Mouse (Mus musculus) lung, embryonic 15.5 days (tissue): Measurements from ENCODE around the gene Selenov. TPM values are rescaled to one million over a fixed set of nuclear protein-coding genes. Genes with fewer than 3 reads are reported as not detected.
"Not testable (repeated sequence)": the region's sequence is repeated elsewhere in the genome, so short reads cannot be mapped to it uniquely, and the experiment has no call there.

ENCODE experiments used
- ATAC-seq: fragments of 200-750 bp; cut with Nextera tagmentation; 2 replicates; pipeline ENCODE4 v1.8.0; 2017; ENCODE audit warnings: moderate number of reproducible peaks, borderline replicate concordance; ENCODE audit not compliant: low FRiP score, low TSS enrichment; ENCODE audit errors: extremely low read depth
- H3K27ac ChIP-seq: fragments of 300-500 bp; sonication (generic); 2 replicates; pipeline ENCODE4 v1.5.1; 2015; ENCODE audit warnings: moderate library complexity, mild to moderate bottlenecking, inconsistent platforms
- H3K27me3 ChIP-seq: fragments of 300-500 bp; sonication (generic); 2 replicates; pipeline ENCODE4 v1.6.1; 2015; ENCODE audit warnings: inconsistent platforms
- H3K36me3 ChIP-seq: fragments of 300-500 bp; sonication (generic); 2 replicates; pipeline ENCODE4 v1.6.1; 2015; ENCODE audit warnings: inconsistent platforms
- H3K4me1 ChIP-seq: fragments of 300-500 bp; sonication (generic); 2 replicates; pipeline ENCODE4 v1.6.1; 2015; ENCODE audit warnings: inconsistent platforms
- H3K4me2 ChIP-seq: fragments of 300-500 bp; sonication (generic); 2 replicates; pipeline ENCODE4 v1.6.1; 2015; ENCODE audit warnings: inconsistent platforms, mild to moderate bottlenecking, moderate library complexity
- H3K4me3 ChIP-seq: fragments of 300-500 bp; sonication (generic); 2 replicates; pipeline ENCODE4 v1.5.1; 2015; ENCODE audit warnings: mild to moderate bottlenecking, inconsistent platforms
- H3K9ac ChIP-seq: fragments of 300-500 bp; sonication (generic); 2 replicates; pipeline ENCODE4 v1.6.1; 2015; ENCODE audit warnings: inconsistent platforms
- H3K9me3 ChIP-seq: fragments of 300-500 bp; sonication (generic); 2 replicates; pipeline ENCODE4 v1.6.1; 2016; ENCODE audit warnings: inconsistent platforms
- WGBS: fragments of 180-500 bp; shearing (Covaris S2); methylation state at CpG from one replicate; pipeline ENCODE4 v1.1.7; 2015; 5-methylcytosine and 5-hydroxymethylcytosine counted together
- polyA plus RNA-seq: library from polyadenylated mRNA; unstranded; fragments of >200 nt; fragmentation: Nextera tagmentation; extraction: Ambion mirVana; gene quantifications from 2 replicates; pipeline ENCODE4 v1.2.1, GENCODE M21; 2015

The Selenov gene
- polyA plus RNA-seq, 1 experiment from 2014 or later = not detected

GRCm38 (mm10) chr7:28255476-28255875, 35.5 kb downstream of the Selenov start:
- no peak overlapping the region for H3K9ac ChIP-seq
- no peak overlapping the region for H3K27ac ChIP-seq
- no peak overlapping the region for H3K4me2 ChIP-seq
- H3K4me1 ChIP-seq = no peaks in the 10 kb centered on the region
- H3K36me3 ChIP-seq = no peaks in the 10 kb centered on the region
- no peaks in the 10 kb centered on the region for H3K27me3 ChIP-seq
- ATAC-seq = no peak
- H3K4me3 ChIP-seq = no peak overlapping the region
- no peaks in the 10 kb centered on the region for H3K9me3 ChIP-seq
- 79% methylated on average over 6 of the region's 6 CpGs for WGBS

- no peaks in the 10 kb centered on the region for H3K27me3 ChIP-seq
- H3K36me3 ChIP-seq = no peaks in the 10 kb centered on the region
- no peak for ATAC-seq
- H3K9ac ChIP-seq = no peak overlapping the region
- no peak overlapping the region for H3K4me2 ChIP-seq
- H3K27ac ChIP-seq = no peak overlapping the region
- no peaks in the 10 kb centered on the region for H3K9me3 ChIP-seq
- 76% methylated on average over 6 of the region's 6 CpGs for WGBS
- no peaks in the 10 kb centered on the region for H3K4me1 ChIP-seq
- H3K4me3 ChIP-seq = no peak overlapping the region
Observed at GRCm38 (mm10) chr7:28254591-28254990, 36.4 kb downstream of the Selenov start.

GRCm38 (mm10) chr7:28251976-28252375, 39.0 kb downstream of the Selenov start:
- WGBS = 85% methylated on average over 17 of the region's 17 CpGs
- no peaks in the 10 kb centered on the region for H3K9me3 ChIP-seq
- ATAC-seq = no peak

GRCm38 (mm10) chr7:28248957-28249356, 42.0 kb downstream of the Selenov start:
- 84% methylated on average over 3 of the region's 3 CpGs for WGBS
- Histone ChIP-seq H3K9ac (no peak overlapping the region), H3K27ac (no peak overlapping the region), H3K4me2 (no peak overlapping the region), H3K36me3 (no peaks in the 10 kb centered on the region), H3K9me3 (no peaks in the 10 kb centered on the region), H3K4me3 (no peak overlapping the region), H3K27me3 (no peaks in the 10 kb centered on the region), H3K4me1 (no peaks in the 10 kb centered on the region)
- no peak for ATAC-seq

More at GRCm38 (mm10) chr7:28251976-28252375, 39.0 kb downstream of the Selenov start:
- Histone ChIP-seq H3K4me1 (no peaks in the 10 kb centered on the region), H3K4me2 (no peak overlapping the region), H3K9ac (no peak overlapping the region), H3K4me3 (no peak overlapping the region), H3K36me3 (no peaks in the 10 kb centered on the region), H3K27me3 (no peaks in the 10 kb centered on the region), H3K27ac (no peak overlapping the region)

GRCm38 (mm10) chr7:28243943-28244342, 47.0 kb downstream of the Selenov start:
- not testable (repeated sequence) for H3K36me3 ChIP-seq, H3K4me1 ChIP-seq, H3K9ac ChIP-seq, H3K4me2 ChIP-seq, H3K9me3 ChIP-seq, H3K27me3 ChIP-seq, H3K27ac ChIP-seq, H3K4me3 ChIP-seq, ATAC-seq
- 73% methylated on average over 2 of the region's 2 CpGs for WGBS

Other genes starting within 250 kb of the Selenov start
- 294 and 297 TPM in 2 replicates for gene Psmc4, start 241.1 kb downstream of the Selenov start, polyA plus RNA-seq
- 1.2 TPM in 2 replicates for gene Fcgbp, start 219.9 kb downstream of the Selenov start, polyA plus RNA-seq
- 0.03 and 0.04 TPM in 2 replicates for gene 9530053A07Rik, start 161.7 kb downstream of the Selenov start, polyA plus RNA-seq
- 119 and 127 TPM in 2 replicates for gene Fbl, start 121.5 kb downstream of the Selenov start, polyA plus RNA-seq
- 12.7 and 13.9 TPM in 2 replicates for gene Dyrk1b, start 111.7 kb downstream of the Selenov start, polyA plus RNA-seq
- gene Eid2, start 23.3 kb downstream of the Selenov start, polyA plus RNA-seq = 6.6 and 9.0 TPM in 2 replicates
- gene Eid2b, start 13.4 kb downstream of the Selenov start, polyA plus RNA-seq = 11.4 and 11.8 TPM in 2 replicates
- gene Dll3, start 11.1 kb upstream of the Selenov start, polyA plus RNA-seq = 0.75 and 0.94 TPM in 2 replicates
- gene Timm50, start 20.9 kb upstream of the Selenov start, polyA plus RNA-seq = 146 and 147 TPM in 2 replicates
- 83.2 and 88.4 TPM in 2 replicates for gene Supt5, start 47.6 kb upstream of the Selenov start, polyA plus RNA-seq
- 979 and 1,114 TPM in 2 replicates for gene Rps16, start 59.5 kb upstream of the Selenov start, polyA plus RNA-seq
- 59.4 and 67.9 TPM in 2 replicates for gene Plekhg2, start 81.4 kb upstream of the Selenov start, polyA plus RNA-seq
- gene Zfp36, start 89.1 kb upstream of the Selenov start, polyA plus RNA-seq = 16.4 and 17.9 TPM in 2 replicates
- gene Med29, start 101.5 kb upstream of the Selenov start, polyA plus RNA-seq = 51.2 and 53.8 TPM in 2 replicates
- gene Paf1, start 101.8 kb upstream of the Selenov start, polyA plus RNA-seq = 80.7 and 88.2 TPM in 2 replicates
- 36.5 and 38.9 TPM in 2 replicates for gene Gmfg, start 146.3 kb upstream of the Selenov start, polyA plus RNA-seq
- 3.1 and 3.8 TPM in 2 replicates for gene Lrfn1, start 160.8 kb upstream of the Selenov start, polyA plus RNA-seq
- gene Ifnl2, start 219.3 kb upstream of the Selenov start, polyA plus RNA-seq = not detected in 2 replicates
- gene Ifnl3, start 231.7 kb upstream of the Selenov start, polyA plus RNA-seq = not detected in 2 replicates
- gene Sycn, start 249.7 kb upstream of the Selenov start, polyA plus RNA-seq = 0.53 TPM in 1 of 2 replicates, not detected in the other